Mouse (Mus musculus): ENCODE measurements around the gene Edil3. TPM values are rescaled to one million over a fixed set of nuclear protein-coding genes. Genes with fewer than 3 reads are reported as not detected.

Gene Edil3
- polyA plus RNA-seq (2012; rRNA removed): 2.7 and 3.8 TPM in 2 replicates

GRCm38 (mm10) chr13:88821440-88822331 lies at the start of gene Edil3:
Gene Edil3 (plus strand): TSS chr13:88821472.
- Histone ChIP-seq H3K4me3 (replicated peaks; ENCODE audit: extremely low read depth, low read depth, low read length) (peak within 1 kb of the TSS; percentile 82), H3K4me1 (ENCODE audit: control insufficient read depth, insufficient read depth, low read length) (no peaks in the 10 kb centered on the region)
- WGBS: under 1% methylated on average over 59 of the region's 60 CpGs
- TF ChIP-seq POLR2A (IDR thresholded peaks at IDR 0.05; ENCODE audit: borderline replicate concordance, extremely low read depth, low read depth, low read length) (no peak), CTCF (IDR thresholded peaks at IDR 0.05; ENCODE audit: insufficient read depth, low read length) (no peak)
- peak; percentile 14 for DNase-seq

DNA sequence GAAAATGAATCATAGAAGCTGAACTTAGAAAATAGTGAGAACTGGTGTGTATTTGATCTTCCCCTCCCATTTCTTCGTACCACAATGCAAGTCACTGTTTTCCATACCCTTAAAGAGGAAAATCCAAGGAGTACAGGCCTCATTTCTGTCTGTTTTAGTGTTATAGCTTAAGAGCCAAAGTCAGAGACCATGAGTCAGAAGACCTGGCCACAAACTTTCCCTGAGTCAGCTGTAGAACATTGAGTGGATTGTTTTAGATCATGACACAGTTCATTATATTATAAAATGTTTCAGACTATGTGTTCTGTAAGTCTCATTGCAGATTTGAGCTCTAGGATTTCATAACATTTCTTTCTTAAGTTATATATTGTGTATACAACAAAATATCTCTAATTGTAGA lies 22.1 kb upstream of the Edil3 start:
- TF ChIP-seq POLR2A (IDR thresholded peaks at IDR 0.05; ENCODE audit: borderline replicate concordance, extremely low read depth, low read depth, low read length) (no peak), CTCF (IDR thresholded peaks at IDR 0.05; ENCODE audit: insufficient read depth, low read length) (no peak)
- Histone ChIP-seq H3K4me3 (replicated peaks; ENCODE audit: extremely low read depth, low read depth, low read length) (no peak overlapping the region), H3K4me1 (ENCODE audit: control insufficient read depth, insufficient read depth, low read length) (no peaks in the 10 kb centered on the region)
- no peak for DNase-seq
- WGBS: 87% methylated on average over 1 of the region's 1 CpGs

- no peak for DNase-seq
- Histone ChIP-seq H3K4me1 (ENCODE audit: control insufficient read depth, insufficient read depth, low read length) (no peaks in the 10 kb centered on the region), H3K4me3 (replicated peaks; ENCODE audit: extremely low read depth, low read depth, low read length) (no peak overlapping the region)
- WGBS: 84% methylated on average over 1 of the region's 1 CpGs
- TF ChIP-seq CTCF (IDR thresholded peaks at IDR 0.05; ENCODE audit: insufficient read depth, low read length) (no peak), POLR2A (IDR thresholded peaks at IDR 0.05; ENCODE audit: borderline replicate concordance, extremely low read depth, low read depth, low read length) (no peak)
Observed at GRCm38 (mm10) chr13:88801006-88801405, 20.3 kb upstream of the Edil3 start.

DNA sequence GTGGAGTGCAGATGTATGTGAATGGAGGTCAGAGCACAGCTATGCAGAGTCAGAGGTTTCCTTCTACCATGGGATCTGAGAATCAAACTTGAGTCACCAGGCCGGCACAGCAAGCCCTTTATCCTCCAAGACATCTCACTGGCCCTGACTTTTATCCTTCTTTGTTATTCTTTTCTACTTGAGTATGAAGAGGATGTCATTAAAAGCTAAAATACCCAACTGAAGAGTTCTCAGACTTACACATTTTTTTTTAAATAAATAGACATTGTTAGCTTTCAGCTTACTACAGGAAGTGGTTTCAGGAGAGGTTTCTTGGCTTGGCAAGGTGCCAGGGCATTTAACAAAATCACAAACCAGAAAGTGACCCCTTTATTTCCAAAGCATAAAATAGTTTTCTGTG lies 15.4 kb upstream of the Edil3 start:
- H3K4me3 ChIP-seq (replicated peaks; ENCODE audit: extremely low read depth, low read depth, low read length): no peak overlapping the region
- H3K4me1 ChIP-seq (ENCODE audit: control insufficient read depth, insufficient read depth, low read length): no peaks in the 10 kb centered on the region
- DNase-seq: no peak
- WGBS: 18% methylated on average over 1 of the region's 1 CpGs
- TF ChIP-seq CTCF (IDR thresholded peaks at IDR 0.05; ENCODE audit: insufficient read depth, low read length): no peak
- no peak for TF ChIP-seq POLR2A (IDR thresholded peaks at IDR 0.05; ENCODE audit: borderline replicate concordance, extremely low read depth, low read depth, low read length)

DNA sequence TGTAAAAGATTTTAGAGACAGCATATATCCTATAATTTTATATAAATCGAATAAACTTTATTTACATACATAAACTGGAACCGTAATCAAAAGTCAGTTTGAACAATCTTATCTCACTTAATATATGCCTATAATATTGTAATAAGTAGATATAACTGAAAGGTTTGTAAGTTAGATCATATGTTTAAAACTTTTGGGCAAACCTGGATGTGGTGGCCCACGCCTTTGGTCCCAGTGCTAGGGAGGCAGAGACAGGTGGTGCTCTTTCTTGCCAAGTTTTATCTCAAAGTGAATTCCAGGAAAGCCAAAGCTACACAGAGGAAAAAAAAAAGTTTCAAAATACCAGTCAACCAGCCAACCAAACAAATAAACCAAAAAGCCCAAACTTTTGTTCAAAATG lies 15.0 kb upstream of the Edil3 start:
- TF ChIP-seq CTCF (IDR thresholded peaks at IDR 0.05; ENCODE audit: insufficient read depth, low read length) (no peak), POLR2A (IDR thresholded peaks at IDR 0.05; ENCODE audit: borderline replicate concordance, extremely low read depth, low read depth, low read length) (no peak)
- WGBS: 70% methylated on average over 3 of the region's 3 CpGs
- no peak for DNase-seq

DNA sequence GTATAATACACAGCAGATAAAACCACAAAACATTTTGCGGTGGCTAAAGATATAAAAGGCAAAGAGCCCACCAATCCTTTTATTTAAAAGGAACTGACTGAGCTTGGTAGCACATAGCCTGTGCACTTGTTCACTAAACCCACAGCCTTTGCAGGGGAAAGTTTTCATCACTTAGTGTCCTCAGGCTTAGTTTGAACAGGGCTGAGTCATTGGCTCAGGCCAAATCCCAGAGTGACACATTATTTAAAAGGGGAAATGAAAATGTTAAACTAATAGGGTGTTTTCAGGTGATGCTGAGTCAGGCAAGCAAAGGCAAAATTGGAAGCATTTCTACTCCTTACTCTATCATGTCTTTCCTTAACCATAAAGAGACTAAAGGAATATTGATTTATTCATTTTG lies 11.2 kb upstream of the Edil3 start:
- 88% methylated on average over 1 of the region's 1 CpGs for WGBS
- Histone ChIP-seq H3K4me1 (ENCODE audit: control insufficient read depth, insufficient read depth, low read length) (no peaks in the 10 kb centered on the region), H3K4me3 (replicated peaks; ENCODE audit: extremely low read depth, low read depth, low read length) (no peak overlapping the region)
- TF ChIP-seq CTCF (IDR thresholded peaks at IDR 0.05; ENCODE audit: insufficient read depth, low read length): no peak
- TF ChIP-seq POLR2A (IDR thresholded peaks at IDR 0.05; ENCODE audit: borderline replicate concordance, extremely low read depth, low read depth, low read length): no peak
- no peak for DNase-seq

More for the DNA sequence above, 15.0 kb upstream of the Edil3 start:
- H3K4me3 ChIP-seq (replicated peaks; ENCODE audit: extremely low read depth, low read depth, low read length): no peak overlapping the region
- no peaks in the 10 kb centered on the region for H3K4me1 ChIP-seq (ENCODE audit: control insufficient read depth, insufficient read depth, low read length)

GRCm38 (mm10) chr13:88820686-88821308 lies 475 bp upstream of the Edil3 start:
- no peaks in the 10 kb centered on the region for H3K4me1 ChIP-seq (ENCODE audit: control insufficient read depth, insufficient read depth, low read length)
- 22% methylated on average over 5 of the region's 5 CpGs for WGBS
- DNase-seq: no peak
- peak overlapping the region; percentile 2 for H3K4me3 ChIP-seq (replicated peaks; ENCODE audit: extremely low read depth, low read depth, low read length)
- TF ChIP-seq CTCF (IDR thresholded peaks at IDR 0.05; ENCODE audit: insufficient read depth, low read length): no peak
- TF ChIP-seq POLR2A (IDR thresholded peaks at IDR 0.05; ENCODE audit: borderline replicate concordance, extremely low read depth, low read depth, low read length): no peak

GRCm38 (mm10) chr13:88822332-88822895 lies 1.1 kb downstream of the Edil3 start:
- TF ChIP-seq CTCF (IDR thresholded peaks at IDR 0.05; ENCODE audit: insufficient read depth, low read length) (no peak), POLR2A (IDR thresholded peaks at IDR 0.05; ENCODE audit: borderline replicate concordance, extremely low read depth, low read depth, low read length) (no peak)
- peak overlapping the region; percentile 82 for H3K4me3 ChIP-seq (replicated peaks; ENCODE audit: extremely low read depth, low read depth, low read length)

GRCm38 (mm10) chr13:88822976-88823521 lies 1.8 kb downstream of the Edil3 start:
- Histone ChIP-seq H3K4me1 (ENCODE audit: control insufficient read depth, insufficient read depth, low read length) (no peaks in the 10 kb centered on the region), H3K4me3 (replicated peaks; ENCODE audit: extremely low read depth, low read depth, low read length) (no peak overlapping the region)
- 23% methylated on average over 10 of the region's 10 CpGs for WGBS
- TF ChIP-seq CTCF (IDR thresholded peaks at IDR 0.05; ENCODE audit: insufficient read depth, low read length) (no peak), POLR2A (IDR thresholded peaks at IDR 0.05; ENCODE audit: borderline replicate concordance, extremely low read depth, low read depth, low read length) (no peak)
- DNase-seq: no peak

More at GRCm38 (mm10) chr13:88822332-88822895, 1.1 kb downstream of the Edil3 start:
- H3K4me1 ChIP-seq (ENCODE audit: control insufficient read depth, insufficient read depth, low read length): no peaks in the 10 kb centered on the region
- 19% methylated on average over 10 of the region's 10 CpGs for WGBS
- DNase-seq: no peak

All from lung, adult 2 months (tissue).